Mouse (Mus musculus) bone marrow macrophage, adult 2 months (primary cell): Measurements from ENCODE around the gene Rnf43.

Source experiments
- CTCF ChIP-seq: IDR thresholded peaks from 2 replicates; pipeline ENCODE4 v1.5.1; 2012; ENCODE audit warnings: low read depth, mild to moderate bottlenecking, low read length, moderate library complexity
- POLR2A ChIP-seq: IDR thresholded peaks from 2 replicates; pipeline ENCODE4 v1.6.1; 2012; ENCODE audit warnings: mild to moderate bottlenecking, low read depth, low read length, borderline replicate concordance

GRCm38 (mm10) chr11:87616790-87617474, 45.6 kb upstream of the Rnf43 start, which contains the start of gene Hsf5:
- TF ChIP-seq POLR2A = no peak
- no peak for TF ChIP-seq CTCF
